Mouse (Mus musculus): Measurements from ENCODE around the gene Snx10. TPM values are rescaled to one million over a fixed set of nuclear protein-coding genes. Genes with fewer than 3 reads are reported as not detected.

Snx10 gene
- polyA plus RNA-seq, 1 experiment from 2014 or later: 19.2 TPM

DNA sequence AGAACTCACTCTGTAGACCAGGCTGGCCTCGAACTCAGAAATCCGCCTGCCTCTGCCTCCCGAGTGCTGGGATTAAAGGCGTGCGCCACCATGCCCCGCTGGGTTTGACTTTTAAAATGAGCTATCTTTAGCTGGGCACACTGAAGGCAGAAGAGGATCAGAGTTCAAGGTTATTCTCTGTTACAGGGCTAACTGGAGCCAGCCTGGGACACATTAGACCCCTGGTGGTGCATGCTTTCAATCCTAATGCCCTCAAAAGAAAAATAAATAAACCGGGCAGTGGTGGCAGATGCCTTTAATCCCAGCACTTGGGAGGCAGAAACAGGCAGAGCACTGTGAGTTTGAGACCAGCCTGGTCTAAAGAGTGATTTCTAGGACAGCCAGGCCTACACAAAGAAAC is 8.8 kb upstream of the Snx10 start:
- no peak for DNase-seq (ENCODE audit: low spot score)
- H3K27me3 ChIP-seq (replicated peaks; ENCODE audit: control insufficient read depth, insufficient read depth, low read length): no peaks in the 10 kb centered on the region
- WGBS: 90% methylated on average over 7 of the region's 7 CpGs
- H3K9ac ChIP-seq (ENCODE audit: low read depth, low read length): no peak overlapping the region
- H3K36me3 ChIP-seq (ENCODE audit: control insufficient read depth, insufficient read depth, low read length): no peaks in the 10 kb centered on the region
- H3K27ac ChIP-seq (replicated peaks; ENCODE audit: low read depth, low read length): no peak overlapping the region
- no peak overlapping the region for H3K4me2 ChIP-seq (ENCODE audit: low read depth, low read length)
- peaks cover 9% of the 10 kb centered on the region for H3K9me3 ChIP-seq (ENCODE audit: control insufficient read depth, low read length)
- no peak overlapping the region for H3K4me3 ChIP-seq (ENCODE audit: low read depth, low read length)
- ATAC-seq (ENCODE audit: low read depth): no peak
- H3K4me1 ChIP-seq (ENCODE audit: control insufficient read depth, insufficient read depth, low read length): no peaks in the 10 kb centered on the region

DNA sequence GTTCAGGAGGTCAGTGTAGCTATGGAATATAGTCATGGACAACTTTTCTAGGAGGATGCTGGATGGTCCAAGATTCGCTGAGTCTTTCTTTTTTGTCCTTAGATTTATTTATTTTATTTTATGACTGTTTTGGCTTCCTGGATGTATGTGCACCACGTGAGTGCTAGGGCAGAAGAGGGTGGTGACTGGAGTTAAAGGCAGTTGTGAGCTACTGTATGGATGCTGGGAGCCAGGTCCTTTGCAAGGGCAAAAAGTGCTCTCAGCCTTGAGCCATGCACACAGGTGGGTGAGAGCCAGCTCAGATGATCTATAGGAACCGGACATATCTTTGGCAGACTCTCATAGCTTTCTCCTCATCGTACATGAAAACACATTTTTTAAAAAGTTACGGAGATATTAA is 391 bp upstream of the Snx10 start:
- Histone ChIP-seq H3K36me3 (ENCODE audit: control insufficient read depth, insufficient read depth, low read length) (no peaks in the 10 kb centered on the region), H3K9me3 (ENCODE audit: control insufficient read depth, low read length) (no peaks in the 10 kb centered on the region), H3K27me3 (replicated peaks; ENCODE audit: control insufficient read depth, insufficient read depth, low read length) (no peaks in the 10 kb centered on the region), H3K4me1 (ENCODE audit: control insufficient read depth, insufficient read depth, low read length) (peaks cover 4% of the 10 kb centered on the region), H3K4me3 (ENCODE audit: low read depth, low read length) (peak overlapping the region; percentile 69), H3K9ac (ENCODE audit: low read depth, low read length) (peak overlapping the region; percentile 63), H3K27ac (replicated peaks; ENCODE audit: low read depth, low read length) (no peak overlapping the region), H3K4me2 (ENCODE audit: low read depth, low read length) (peak overlapping the region; percentile 88)
- WGBS: 19% methylated on average over 5 of the region's 5 CpGs
- DNase-seq (ENCODE audit: low spot score): no peak
- ATAC-seq (ENCODE audit: low read depth): no peak

DNA sequence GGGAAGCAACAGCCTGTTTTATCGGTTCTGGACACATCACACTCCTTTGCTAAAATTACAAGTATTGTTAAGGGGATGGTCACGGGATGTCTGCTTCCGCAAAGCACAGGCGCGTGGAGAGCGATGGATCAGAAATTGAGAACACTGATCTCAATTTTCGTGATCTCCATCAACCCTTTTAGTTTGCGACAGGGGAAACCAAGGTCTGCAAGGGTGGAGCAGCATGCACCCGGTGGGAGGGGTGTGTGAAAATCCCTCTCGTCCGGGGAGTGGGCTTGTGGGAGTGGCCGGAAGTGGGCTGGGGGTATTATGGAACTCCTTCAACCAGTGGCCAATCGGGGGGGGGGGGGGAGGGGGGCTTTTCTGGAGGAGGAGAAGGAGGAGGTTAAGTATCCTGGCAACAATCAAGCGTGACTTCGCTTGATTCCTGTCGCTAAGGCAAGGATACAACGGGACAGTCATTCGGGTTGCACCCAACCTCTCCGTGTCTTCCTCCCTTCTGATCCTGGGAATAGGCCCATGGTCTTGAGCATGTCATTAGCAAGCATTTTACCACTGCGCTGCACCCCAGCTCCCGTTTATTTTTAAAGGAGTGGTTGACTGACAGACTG is 725 bp downstream of the Snx10 start:
- peak overlapping the region; percentile 69 for H3K4me3 ChIP-seq (ENCODE audit: low read depth, low read length)
- H3K9ac ChIP-seq (ENCODE audit: low read depth, low read length): peak overlapping the region; percentile 63
- ATAC-seq (ENCODE audit: low read depth) (peak; percentile 76), DNase-seq (ENCODE audit: low spot score) (peak; percentile 76)
- H3K4me2 ChIP-seq (ENCODE audit: low read depth, low read length): peak overlapping the region; percentile 88
- no peak overlapping the region; the same call in 1 of the 2 replicates for H3K27ac ChIP-seq (replicated peaks; ENCODE audit: low read depth, low read length)
- no peaks in the 10 kb centered on the region for H3K27me3 ChIP-seq (replicated peaks; ENCODE audit: control insufficient read depth, insufficient read depth, low read length)
- H3K9me3 ChIP-seq (ENCODE audit: control insufficient read depth, low read length): no peaks in the 10 kb centered on the region
- no peaks in the 10 kb centered on the region for H3K36me3 ChIP-seq (ENCODE audit: control insufficient read depth, insufficient read depth, low read length)
- WGBS: under 1% methylated on average over 20 of the region's 21 CpGs
- peaks cover 4% of the 10 kb centered on the region for H3K4me1 ChIP-seq (ENCODE audit: control insufficient read depth, insufficient read depth, low read length)

DNA sequence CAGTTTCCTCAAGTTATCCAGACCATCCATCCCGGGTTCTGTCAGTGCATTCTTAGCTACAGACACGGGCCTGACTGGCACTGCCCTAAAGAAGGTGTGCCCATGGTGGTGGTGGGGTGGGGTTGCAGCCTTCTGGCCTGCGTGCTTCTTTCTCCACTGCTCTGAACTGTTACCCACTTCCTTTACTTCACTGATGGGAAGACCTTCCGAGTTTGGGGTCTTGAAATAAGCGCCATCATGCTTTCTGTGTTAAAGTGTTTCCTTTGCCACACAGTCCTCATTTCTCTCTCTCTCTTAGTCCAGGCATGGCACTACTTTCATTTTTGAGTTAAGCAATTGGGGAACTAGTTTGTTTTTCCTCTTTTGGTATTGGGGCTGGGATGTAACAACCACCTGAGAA is 1.3 kb downstream of the Snx10 start:
- no peak overlapping the region for H3K27ac ChIP-seq (replicated peaks; ENCODE audit: low read depth, low read length)
- H3K4me1 ChIP-seq (ENCODE audit: control insufficient read depth, insufficient read depth, low read length): peaks cover 4% of the 10 kb centered on the region
- no peak for DNase-seq (ENCODE audit: low spot score)
- H3K36me3 ChIP-seq (ENCODE audit: control insufficient read depth, insufficient read depth, low read length): no peaks in the 10 kb centered on the region
- peak overlapping the region; percentile 63; the same call in 1 of the 2 replicates for H3K9ac ChIP-seq (ENCODE audit: low read depth, low read length)
- no peak for ATAC-seq (ENCODE audit: low read depth)
- 37% methylated on average over 5 of the region's 5 CpGs for WGBS
- H3K27me3 ChIP-seq (replicated peaks; ENCODE audit: control insufficient read depth, insufficient read depth, low read length): no peaks in the 10 kb centered on the region
- peak overlapping the region; percentile 69 for H3K4me3 ChIP-seq (ENCODE audit: low read depth, low read length)
- H3K9me3 ChIP-seq (ENCODE audit: control insufficient read depth, low read length): no peaks in the 10 kb centered on the region
- peak overlapping the region; percentile 88 for H3K4me2 ChIP-seq (ENCODE audit: low read depth, low read length)

DNA sequence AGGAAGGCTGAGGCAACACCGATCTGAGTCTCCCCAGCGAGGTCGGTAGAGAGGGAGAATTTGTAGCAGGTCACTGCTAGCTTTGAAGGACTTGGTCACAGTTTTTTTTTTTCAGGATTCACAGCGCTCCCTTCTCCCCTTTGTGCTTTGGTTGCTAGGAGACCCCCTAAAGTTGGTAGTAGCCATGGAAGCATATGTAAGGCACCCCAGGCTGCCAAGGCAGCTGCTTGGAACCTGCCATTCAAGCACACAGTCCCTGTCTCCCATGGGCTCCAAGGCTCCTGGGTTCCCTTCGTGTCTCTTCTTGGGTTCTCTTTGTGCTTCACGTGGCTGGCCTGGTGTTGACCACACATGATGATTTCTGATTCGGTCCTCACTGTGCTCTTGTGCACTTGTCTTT is 5.8 kb downstream of the Snx10 start:
- H3K4me3 ChIP-seq (ENCODE audit: low read depth, low read length): no peak overlapping the region
- H3K27ac ChIP-seq (replicated peaks; ENCODE audit: low read depth, low read length): no peak overlapping the region
- DNase-seq (ENCODE audit: low spot score): no peak
- no peak for ATAC-seq (ENCODE audit: low read depth)
- H3K4me2 ChIP-seq (ENCODE audit: low read depth, low read length): no peak overlapping the region
- WGBS: 92% methylated on average over 7 of the region's 7 CpGs
- H3K4me1 ChIP-seq (ENCODE audit: control insufficient read depth, insufficient read depth, low read length): peaks cover 4% of the 10 kb centered on the region
- no peaks in the 10 kb centered on the region for H3K9me3 ChIP-seq (ENCODE audit: control insufficient read depth, low read length)
- no peaks in the 10 kb centered on the region for H3K27me3 ChIP-seq (replicated peaks; ENCODE audit: control insufficient read depth, insufficient read depth, low read length)
- no peak overlapping the region for H3K9ac ChIP-seq (ENCODE audit: low read depth, low read length)
- H3K36me3 ChIP-seq (ENCODE audit: control insufficient read depth, insufficient read depth, low read length): no peaks in the 10 kb centered on the region

DNA sequence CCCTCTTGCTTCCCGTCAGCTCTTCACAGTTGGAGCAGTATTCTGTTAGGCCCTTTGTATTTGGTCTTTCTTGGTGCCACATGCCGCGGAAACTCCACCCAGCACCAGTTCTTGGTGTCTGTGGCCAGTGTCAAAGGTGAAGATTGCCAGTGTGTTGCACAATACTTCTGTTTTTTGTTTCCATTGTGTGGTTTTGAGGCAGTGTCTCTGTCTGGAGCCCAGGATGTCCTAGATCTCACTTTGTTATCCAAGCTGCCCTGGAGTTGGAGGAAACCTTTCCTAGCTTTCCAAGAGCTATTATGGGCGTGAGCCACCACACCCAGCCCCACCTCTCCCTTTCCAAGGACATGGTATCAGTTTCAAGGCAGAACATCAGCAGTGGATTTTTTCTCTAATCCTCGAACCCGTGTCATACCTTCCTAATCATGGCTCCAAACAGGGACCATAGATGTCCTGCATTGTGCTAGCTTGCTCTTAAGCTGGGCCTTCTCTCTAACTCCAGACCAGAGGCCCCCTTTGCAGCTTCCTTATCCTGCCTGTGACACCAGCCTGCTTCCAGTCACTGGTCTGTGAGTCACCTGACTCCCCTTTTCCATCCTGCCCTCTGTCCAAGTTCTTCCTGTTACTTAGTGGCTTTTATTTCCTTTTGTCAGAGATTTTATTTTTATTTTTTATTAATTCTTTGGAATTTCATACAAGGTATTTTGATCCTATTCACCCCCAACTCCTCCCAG is 9.9 kb downstream of the Snx10 start:
- H3K9me3 ChIP-seq (ENCODE audit: control insufficient read depth, low read length): no peaks in the 10 kb centered on the region
- ATAC-seq (ENCODE audit: low read depth) (no peak), DNase-seq (ENCODE audit: low spot score) (no peak)
- no peaks in the 10 kb centered on the region for H3K27me3 ChIP-seq (replicated peaks; ENCODE audit: control insufficient read depth, insufficient read depth, low read length)
- H3K4me1 ChIP-seq (ENCODE audit: control insufficient read depth, insufficient read depth, low read length): no peaks in the 10 kb centered on the region
- WGBS: 80% methylated on average over 6 of the region's 6 CpGs
- no peak overlapping the region for H3K4me3 ChIP-seq (ENCODE audit: low read depth, low read length)
- H3K9ac ChIP-seq (ENCODE audit: low read depth, low read length): no peak overlapping the region
- H3K36me3 ChIP-seq (ENCODE audit: control insufficient read depth, insufficient read depth, low read length): no peaks in the 10 kb centered on the region
- H3K4me2 ChIP-seq (ENCODE audit: low read depth, low read length): no peak overlapping the region
- H3K27ac ChIP-seq (replicated peaks; ENCODE audit: low read depth, low read length): no peak overlapping the region

DNA sequence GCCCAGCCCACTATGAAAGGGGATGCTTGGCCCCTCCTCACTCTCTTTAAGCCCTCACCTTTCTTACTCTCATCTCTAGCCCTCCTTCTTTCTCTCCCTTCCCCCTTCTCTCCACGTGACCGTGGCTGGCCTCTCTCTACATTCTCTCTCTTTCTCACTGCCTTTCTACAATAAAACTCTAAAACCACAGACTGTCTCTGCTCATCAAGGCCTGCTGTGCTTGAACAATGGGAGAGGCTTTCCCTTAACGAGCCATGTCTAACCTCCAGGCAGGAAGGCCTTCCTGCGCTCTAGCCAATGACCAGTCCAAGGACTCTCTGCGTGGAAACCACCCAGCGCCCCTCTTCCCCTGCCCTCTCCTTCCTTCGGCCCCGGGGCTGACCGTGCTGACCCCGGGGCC is 11.9 kb downstream of the Snx10 start:
- WGBS: 72% methylated on average over 10 of the region's 10 CpGs
- no peaks in the 10 kb centered on the region for H3K36me3 ChIP-seq (ENCODE audit: control insufficient read depth, insufficient read depth, low read length)
- no peaks in the 10 kb centered on the region for H3K9me3 ChIP-seq (ENCODE audit: control insufficient read depth, low read length)
- H3K27ac ChIP-seq (replicated peaks; ENCODE audit: low read depth, low read length): no peak overlapping the region
- no peak overlapping the region for H3K4me3 ChIP-seq (ENCODE audit: low read depth, low read length)
- ATAC-seq (ENCODE audit: low read depth) (no peak), DNase-seq (ENCODE audit: low spot score) (no peak)
- no peak overlapping the region for H3K9ac ChIP-seq (ENCODE audit: low read depth, low read length)
- no peaks in the 10 kb centered on the region for H3K27me3 ChIP-seq (replicated peaks; ENCODE audit: control insufficient read depth, insufficient read depth, low read length)
- H3K4me2 ChIP-seq (ENCODE audit: low read depth, low read length): no peak overlapping the region
- H3K4me1 ChIP-seq (ENCODE audit: control insufficient read depth, insufficient read depth, low read length): no peaks in the 10 kb centered on the region

DNA sequence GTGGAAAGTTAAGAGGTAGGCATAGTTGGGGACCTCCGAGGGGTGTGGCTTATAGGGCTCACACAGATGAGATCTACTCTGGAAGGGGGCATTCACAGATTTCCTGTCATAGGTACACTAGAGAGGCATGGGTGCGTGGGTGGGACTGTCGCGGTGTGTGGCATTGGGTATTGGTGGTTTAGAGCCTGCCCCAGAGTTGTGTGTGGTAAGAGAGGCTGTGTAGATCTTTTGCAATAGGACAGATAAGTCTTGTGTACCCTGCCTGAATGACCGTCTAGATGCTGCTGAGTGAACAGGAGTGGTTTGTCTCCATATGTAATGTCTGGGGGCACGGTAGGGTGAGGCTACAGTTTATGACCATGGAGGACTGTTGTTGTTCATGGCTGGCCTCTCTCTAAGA is 16.8 kb downstream of the Snx10 start:
- Histone ChIP-seq H3K9ac (ENCODE audit: low read depth, low read length) (no peak overlapping the region), H3K9me3 (ENCODE audit: control insufficient read depth, low read length) (no peaks in the 10 kb centered on the region), H3K27me3 (replicated peaks; ENCODE audit: control insufficient read depth, insufficient read depth, low read length) (no peaks in the 10 kb centered on the region), H3K27ac (replicated peaks; ENCODE audit: low read depth, low read length) (no peak overlapping the region), H3K4me3 (ENCODE audit: low read depth, low read length) (no peak overlapping the region), H3K36me3 (ENCODE audit: control insufficient read depth, insufficient read depth, low read length) (no peaks in the 10 kb centered on the region), H3K4me1 (ENCODE audit: control insufficient read depth, insufficient read depth, low read length) (no peaks in the 10 kb centered on the region), H3K4me2 (ENCODE audit: low read depth, low read length) (no peak overlapping the region)
- no peak for DNase-seq (ENCODE audit: low spot score)
- no peak for ATAC-seq (ENCODE audit: low read depth)
- 84% methylated on average over 6 of the region's 6 CpGs for WGBS

DNA sequence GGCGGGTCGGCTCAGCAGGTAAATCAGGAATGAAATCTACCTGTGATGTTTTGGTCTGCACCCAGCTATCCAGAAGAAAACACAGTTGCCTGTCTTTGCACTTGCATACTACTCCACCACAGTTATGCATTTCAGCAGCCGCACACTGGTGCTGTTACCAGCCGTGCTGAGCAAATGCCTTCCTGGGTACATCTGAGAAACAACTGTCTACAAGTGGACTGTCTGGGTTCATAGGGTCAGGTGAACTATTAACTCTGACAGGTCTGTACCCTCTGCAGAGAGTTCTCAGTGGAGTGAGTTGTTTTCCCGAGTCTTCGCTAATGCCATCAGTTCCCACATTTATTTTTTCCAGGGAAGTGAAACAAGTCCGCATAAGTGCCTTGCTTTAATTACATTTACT is 17.7 kb downstream of the Snx10 start:
- Histone ChIP-seq H3K4me2 (ENCODE audit: low read depth, low read length) (no peak overlapping the region), H3K9me3 (ENCODE audit: control insufficient read depth, low read length) (no peaks in the 10 kb centered on the region), H3K36me3 (ENCODE audit: control insufficient read depth, insufficient read depth, low read length) (no peaks in the 10 kb centered on the region), H3K4me3 (ENCODE audit: low read depth, low read length) (no peak overlapping the region), H3K27me3 (replicated peaks; ENCODE audit: control insufficient read depth, insufficient read depth, low read length) (no peaks in the 10 kb centered on the region), H3K27ac (replicated peaks; ENCODE audit: low read depth, low read length) (no peak overlapping the region), H3K9ac (ENCODE audit: low read depth, low read length) (no peak overlapping the region), H3K4me1 (ENCODE audit: control insufficient read depth, insufficient read depth, low read length) (no peaks in the 10 kb centered on the region)
- no peak for ATAC-seq (ENCODE audit: low read depth)
- 73% methylated on average over 7 of the region's 7 CpGs for WGBS
- DNase-seq (ENCODE audit: low spot score): no peak

Measured in embryonic facial prominence, embryonic 14.5 days (tissue).